Mouse (Mus musculus): ENCODE data around the gene Slc13a2.

GRCm38 (mm10) chr11:78424352-78424751 is 2.3 kb upstream of the Slc13a2 start:
- no peak for TF ChIP-seq POLR2A (IDR thresholded peaks at IDR 0.05; ENCODE audit: low read depth, low read length)
- no peak for TF ChIP-seq CTCF (conservative IDR thresholded peaks at IDR 0.05; ENCODE audit: insufficient read depth, insufficient read length, low read depth, low read length)
